Mouse (Mus musculus): Measurements from ENCODE around the gene Ifi35. TPM values are rescaled to one million over a fixed set of nuclear protein-coding genes. Genes with fewer than 3 reads are reported as not detected.
"Not testable (repeated sequence)": the region's sequence is repeated elsewhere in the genome, so short reads cannot be mapped to it uniquely, and the experiment has no call there.

Ifi35 gene
- polyA plus RNA-seq, 1 experiment from 2014 or later, result 3.1 TPM

GRCm38 (mm10) chr11:101470206-101470605, 22.0 kb downstream of the Ifi35 start:
- Histone ChIP-seq H3K36me3 (ENCODE audit: control insufficient read depth, insufficient read depth, low read length) (no peaks in the 10 kb centered on the region), H3K4me3 (ENCODE audit: low read depth, low read length) (no peak overlapping the region), H3K27me3 (ENCODE audit: control insufficient read depth, insufficient read depth, low read depth, low read length) (no peaks in the 10 kb centered on the region), H3K9me3 (replicated peaks; ENCODE audit: control insufficient read depth, low read length, poor library complexity, severe bottlenecking) (no peaks in the 10 kb centered on the region), H3K4me2 (ENCODE audit: low read length) (no peak overlapping the region), H3K4me1 (ENCODE audit: control insufficient read depth, insufficient read depth, low read length) (peaks cover 21% of the 10 kb centered on the region), H3K9ac (ENCODE audit: low read depth, low read length) (no peak overlapping the region), H3K27ac (ENCODE audit: low read length) (no peak overlapping the region)
- no peak for ATAC-seq
- 11% methylated on average over 7 of the region's 7 CpGs for WGBS

DNA sequence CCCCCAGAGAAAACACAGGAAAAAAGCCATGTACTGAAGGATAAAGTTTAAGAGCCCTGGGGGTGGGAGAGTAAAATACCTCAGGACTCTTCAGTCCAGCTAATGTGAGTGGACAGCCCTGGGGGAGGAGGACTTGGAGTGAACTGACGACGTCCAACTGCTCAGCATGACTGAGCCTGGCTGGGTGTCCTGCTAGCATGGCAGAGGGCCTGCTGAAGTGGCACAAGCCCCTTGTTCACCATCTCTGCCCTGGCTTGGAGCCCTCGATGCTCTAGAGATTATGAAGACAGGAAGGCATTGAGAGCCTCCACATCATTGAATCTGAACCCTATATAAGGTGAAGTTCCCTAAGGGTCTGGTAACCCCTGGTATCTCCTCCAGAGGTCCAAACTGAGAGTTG, 23.7 kb downstream of the Ifi35 start:
- no peak for ATAC-seq
- 60% methylated on average over 3 of the region's 3 CpGs for WGBS

DNA sequence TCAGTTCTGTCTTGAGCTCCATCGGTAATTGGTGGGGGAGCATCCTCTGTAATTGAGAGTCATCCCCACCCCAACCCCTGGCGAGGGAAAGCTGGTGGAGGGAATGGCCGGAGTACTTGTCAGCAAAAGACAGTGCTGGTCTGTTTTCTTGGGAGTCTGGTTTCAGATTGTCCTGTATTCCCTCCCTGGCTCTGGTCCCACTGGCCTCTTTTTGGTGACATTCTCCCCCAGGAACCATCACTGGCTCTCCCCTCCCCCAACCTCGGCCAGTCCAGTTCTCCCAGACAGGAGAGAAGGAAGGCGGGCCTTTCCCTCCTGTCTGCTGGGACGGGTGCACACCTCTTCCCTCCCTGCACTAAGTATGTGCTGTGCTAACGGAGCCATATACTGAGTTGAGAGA, 24.1 kb downstream of the Ifi35 start:
- no peak overlapping the region for H3K27ac ChIP-seq (ENCODE audit: low read length)
- 72% methylated on average over 7 of the region's 7 CpGs for WGBS

More for the DNA sequence above, 23.7 kb downstream of the Ifi35 start:
- no peaks in the 10 kb centered on the region for H3K36me3 ChIP-seq (ENCODE audit: control insufficient read depth, insufficient read depth, low read length)
- no peak overlapping the region for H3K27ac ChIP-seq (ENCODE audit: low read length)
- no peak overlapping the region for H3K4me2 ChIP-seq (ENCODE audit: low read length)
- peaks cover 15% of the 10 kb centered on the region for H3K4me1 ChIP-seq (ENCODE audit: control insufficient read depth, insufficient read depth, low read length)
- no peak overlapping the region for H3K4me3 ChIP-seq (ENCODE audit: low read depth, low read length)
- no peaks in the 10 kb centered on the region for H3K9me3 ChIP-seq (replicated peaks; ENCODE audit: control insufficient read depth, low read length, poor library complexity, severe bottlenecking)
- no peak overlapping the region for H3K9ac ChIP-seq (ENCODE audit: low read depth, low read length)
- H3K27me3 ChIP-seq (ENCODE audit: control insufficient read depth, insufficient read depth, low read depth, low read length), result no peaks in the 10 kb centered on the region

DNA sequence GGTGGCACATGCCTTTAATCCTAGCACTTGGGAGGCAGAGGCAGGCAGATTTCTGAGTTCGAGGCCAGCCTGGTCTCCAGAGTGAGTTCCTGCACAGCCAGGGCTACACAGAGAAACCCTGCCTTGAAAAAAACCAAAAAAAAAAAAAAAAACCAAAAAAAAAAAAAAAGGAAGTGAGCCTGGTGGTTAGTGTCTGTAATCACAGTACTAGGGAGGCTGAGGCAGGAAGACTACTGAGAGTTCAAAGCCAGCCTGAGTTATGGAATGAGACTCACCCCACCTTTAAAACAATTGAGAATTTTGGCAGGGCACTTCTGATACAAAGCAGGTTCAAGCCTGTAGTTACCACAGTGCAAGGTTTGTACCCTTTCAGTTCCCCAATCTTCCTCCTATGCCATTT, 25.5 kb downstream of the Ifi35 start:
- not testable (repeated sequence) for H3K36me3 ChIP-seq (ENCODE audit: control insufficient read depth, insufficient read depth, low read length); H3K4me2 ChIP-seq (ENCODE audit: low read length); H3K27me3 ChIP-seq (ENCODE audit: control insufficient read depth, insufficient read depth, low read depth, low read length); H3K4me3 ChIP-seq (ENCODE audit: low read depth, low read length); H3K9me3 ChIP-seq (replicated peaks; ENCODE audit: control insufficient read depth, low read length, poor library complexity, severe bottlenecking); H3K9ac ChIP-seq (ENCODE audit: low read depth, low read length); H3K27ac ChIP-seq (ENCODE audit: low read length); ATAC-seq
- 80% methylated on average over 1 of the region's 1 CpGs for WGBS
- H3K4me1 ChIP-seq (ENCODE audit: control insufficient read depth, insufficient read depth, low read length), result peaks cover 11% of the 10 kb centered on the region

More for the DNA sequence above, 24.1 kb downstream of the Ifi35 start:
- H3K27me3 ChIP-seq (ENCODE audit: control insufficient read depth, insufficient read depth, low read depth, low read length), result no peaks in the 10 kb centered on the region
- H3K4me1 ChIP-seq (ENCODE audit: control insufficient read depth, insufficient read depth, low read length), result peaks cover 13% of the 10 kb centered on the region
- H3K9me3 ChIP-seq (replicated peaks; ENCODE audit: control insufficient read depth, low read length, poor library complexity, severe bottlenecking), result no peaks in the 10 kb centered on the region
- no peak overlapping the region for H3K4me3 ChIP-seq (ENCODE audit: low read depth, low read length)
- no peak for ATAC-seq
- H3K4me2 ChIP-seq (ENCODE audit: low read length), result no peak overlapping the region
- no peaks in the 10 kb centered on the region for H3K36me3 ChIP-seq (ENCODE audit: control insufficient read depth, insufficient read depth, low read length)
- no peak overlapping the region for H3K9ac ChIP-seq (ENCODE audit: low read depth, low read length)

GRCm38 (mm10) chr11:101474298-101474697, 26.1 kb downstream of the Ifi35 start:
- Histone ChIP-seq H3K4me2 (ENCODE audit: low read length) (no peak overlapping the region), H3K4me1 (ENCODE audit: control insufficient read depth, insufficient read depth, low read length) (peaks cover 11% of the 10 kb centered on the region), H3K36me3 (ENCODE audit: control insufficient read depth, insufficient read depth, low read length) (no peaks in the 10 kb centered on the region), H3K9me3 (replicated peaks; ENCODE audit: control insufficient read depth, low read length, poor library complexity, severe bottlenecking) (no peaks in the 10 kb centered on the region), H3K9ac (ENCODE audit: low read depth, low read length) (no peak overlapping the region), H3K27ac (ENCODE audit: low read length) (no peak overlapping the region), H3K4me3 (ENCODE audit: low read depth, low read length) (no peak overlapping the region), H3K27me3 (ENCODE audit: control insufficient read depth, insufficient read depth, low read depth, low read length) (no peaks in the 10 kb centered on the region)
- WGBS, result 66% methylated on average over 5 of the region's 5 CpGs
- ATAC-seq, result no peak

- H3K4me2 ChIP-seq (ENCODE audit: low read length); H3K36me3 ChIP-seq (ENCODE audit: control insufficient read depth, insufficient read depth, low read length); H3K4me3 ChIP-seq (ENCODE audit: low read depth, low read length); H3K27me3 ChIP-seq (ENCODE audit: control insufficient read depth, insufficient read depth, low read depth, low read length); H3K27ac ChIP-seq (ENCODE audit: low read length); H3K9me3 ChIP-seq (replicated peaks; ENCODE audit: control insufficient read depth, low read length, poor library complexity, severe bottlenecking); ATAC-seq; H3K9ac ChIP-seq (ENCODE audit: low read depth, low read length): not testable (repeated sequence)
- H3K4me1 ChIP-seq (ENCODE audit: control insufficient read depth, insufficient read depth, low read length), result peaks cover 10% of the 10 kb centered on the region
- whole genome bisulfite sequencing, result 85% methylated on average over 4 of the region's 4 CpGs
Observed at GRCm38 (mm10) chr11:101476361-101476760, 28.2 kb downstream of the Ifi35 start.

DNA sequence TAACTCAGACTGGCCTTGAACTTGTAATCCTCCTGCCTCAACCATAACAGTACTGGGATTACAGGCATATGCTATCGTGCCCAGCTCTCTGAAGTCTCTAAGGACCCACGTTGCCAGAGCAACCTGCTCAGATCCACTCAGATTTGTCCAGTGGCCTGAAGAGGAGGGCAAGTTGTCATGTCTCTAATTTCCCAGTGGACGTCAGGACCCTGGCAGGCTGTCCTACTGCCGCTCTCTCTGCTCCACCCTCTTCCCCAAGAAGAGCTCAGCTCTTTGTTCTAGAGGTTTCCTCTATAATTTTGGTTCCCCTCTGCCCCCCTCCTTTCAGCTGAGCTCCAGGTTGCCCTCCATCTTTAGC, 29.0 kb downstream of the Ifi35 start:
- 7% methylated on average over 4 of the region's 4 CpGs for WGBS
- no peaks in the 10 kb centered on the region for H3K27me3 ChIP-seq (ENCODE audit: control insufficient read depth, insufficient read depth, low read depth, low read length)
- H3K4me2 ChIP-seq (ENCODE audit: low read length), result no peak overlapping the region
- peak; percentile 71 for ATAC-seq
- H3K9me3 ChIP-seq (replicated peaks; ENCODE audit: control insufficient read depth, low read length, poor library complexity, severe bottlenecking), result no peaks in the 10 kb centered on the region
- no peak overlapping the region for H3K4me3 ChIP-seq (ENCODE audit: low read depth, low read length)
- H3K27ac ChIP-seq (ENCODE audit: low read length), result peak overlapping the region; percentile 68
- H3K4me1 ChIP-seq (ENCODE audit: control insufficient read depth, insufficient read depth, low read length), result peaks cover 10% of the 10 kb centered on the region
- no peak overlapping the region for H3K9ac ChIP-seq (ENCODE audit: low read depth, low read length)
- no peaks in the 10 kb centered on the region for H3K36me3 ChIP-seq (ENCODE audit: control insufficient read depth, insufficient read depth, low read length)

- H3K4me1 ChIP-seq (ENCODE audit: control insufficient read depth, insufficient read depth, low read length), result peaks cover 10% of the 10 kb centered on the region
- H3K9ac ChIP-seq (ENCODE audit: low read depth, low read length), result no peak overlapping the region
- H3K36me3 ChIP-seq (ENCODE audit: control insufficient read depth, insufficient read depth, low read length), result no peaks in the 10 kb centered on the region
- H3K27ac ChIP-seq (ENCODE audit: low read length), result peak overlapping the region; percentile 68
- H3K9me3 ChIP-seq (replicated peaks; ENCODE audit: control insufficient read depth, low read length, poor library complexity, severe bottlenecking), result no peaks in the 10 kb centered on the region
- no peak overlapping the region for H3K4me2 ChIP-seq (ENCODE audit: low read length)
- 16% methylated on average over 10 of the region's 10 CpGs for WGBS
- no peak overlapping the region for H3K4me3 ChIP-seq (ENCODE audit: low read depth, low read length)
- ATAC-seq, result peak; percentile 77
- H3K27me3 ChIP-seq (ENCODE audit: control insufficient read depth, insufficient read depth, low read depth, low read length), result no peaks in the 10 kb centered on the region
Observed at GRCm38 (mm10) chr11:101477552-101478211, 29.5 kb downstream of the Ifi35 start.

GRCm38 (mm10) chr11:101479171-101479635, 31.0 kb downstream of the Ifi35 start:
- H3K4me3 ChIP-seq (ENCODE audit: low read depth, low read length), result no peak overlapping the region
- 0 out of 2 replicates have a peak, but pooled peaks have one; percentile 33 for ATAC-seq
- H3K27ac ChIP-seq (ENCODE audit: low read length), result no peak overlapping the region; the same call in 1 of the 2 replicates
- H3K4me1 ChIP-seq (ENCODE audit: control insufficient read depth, insufficient read depth, low read length), result peaks cover 12% of the 10 kb centered on the region
- H3K9me3 ChIP-seq (replicated peaks; ENCODE audit: control insufficient read depth, low read length, poor library complexity, severe bottlenecking), result no peaks in the 10 kb centered on the region
- no peaks in the 10 kb centered on the region for H3K27me3 ChIP-seq (ENCODE audit: control insufficient read depth, insufficient read depth, low read depth, low read length)
- H3K4me2 ChIP-seq (ENCODE audit: low read length), result peak overlapping the region; percentile 25
- no peaks in the 10 kb centered on the region for H3K36me3 ChIP-seq (ENCODE audit: control insufficient read depth, insufficient read depth, low read length)
- no peak overlapping the region for H3K9ac ChIP-seq (ENCODE audit: low read depth, low read length)
- WGBS, result 3% methylated on average over 18 of the region's 18 CpGs
